Mouse (Mus musculus) cerebellum, adult 2 months (tissue): ENCODE data around the gene Odf4.

Source experiments
- CTCF ChIP-seq: fragments of 200-500 bp; IDR thresholded peaks from 2 replicates; pipeline ENCODE4 v1.5.1; 2011; ENCODE audit warnings: low read depth, mild to moderate bottlenecking, control low read depth, low read length, moderate library complexity, borderline replicate concordance; ENCODE audit not compliant: insufficient read depth
- POLR2A ChIP-seq: fragments of 200-500 bp; IDR thresholded peaks from 2 replicates; pipeline ENCODE4 v1.6.1; 2011; ENCODE audit warnings: low read length, control low read depth, borderline replicate concordance; ENCODE audit not compliant: insufficient read depth

GRCm38 (mm10) chr11:68940516-68940915, 13.6 kb upstream of the Odf4 start:
- TF ChIP-seq CTCF (no peak), POLR2A (no peak)
